Mouse (Mus musculus) liver, adult 2 months (tissue): ENCODE results near the gene Snrnp200.

ENCODE experiments used
- CTCF ChIP-seq: fragments of 200-500 bp; IDR thresholded peaks from 2 replicates; pipeline ENCODE4 v1.5.1; 2011; ENCODE audit warnings: low read depth, low read length, control low read depth
- POLR2A ChIP-seq: fragments of 200-500 bp; IDR thresholded peaks from 2 replicates; pipeline ENCODE4 v1.6.1; 2011; ENCODE audit warnings: low read length, control low read depth; ENCODE audit not compliant: insufficient read depth; ENCODE audit errors: extremely low read depth

GRCm38 (mm10) chr2:127248334-127249004 is 40.3 kb downstream of the Snrnp200 start:
- TF ChIP-seq CTCF (no peak), POLR2A (no peak)
